Mouse (Mus musculus) embryonic facial prominence, embryonic 13.5 days (tissue): ENCODE measurements around the gene Olfr318. TPM values are rescaled to one million over a fixed set of nuclear protein-coding genes. Genes with fewer than 3 reads are reported as not detected.

Source experiments
- ATAC-seq: fragments of 200-750 bp; cut with Nextera tagmentation; 2 replicates; pipeline ENCODE4 v1.8.0; 2017; ENCODE audit warnings: low read depth; ENCODE audit not compliant: insufficient number of reproducible peaks, insufficient read depth, low FRiP score, low TSS enrichment
- H3K27ac ChIP-seq: fragments of 300-500 bp; sonication (generic); 2 replicates; pipeline ENCODE4 v1.5.1; 2015; ENCODE audit warnings: moderate library complexity, mild to moderate bottlenecking, inconsistent platforms
- H3K27me3 ChIP-seq: fragments of 300-500 bp; sonication (generic); 2 replicates; pipeline ENCODE4 v1.6.1; 2015; ENCODE audit warnings: mild to moderate bottlenecking, inconsistent platforms
- H3K36me3 ChIP-seq: fragments of 300-500 bp; sonication (generic); 2 replicates; pipeline ENCODE4 v1.6.1; 2015; ENCODE audit warnings: mild to moderate bottlenecking, inconsistent platforms
- H3K4me1 ChIP-seq: fragments of 300-500 bp; sonication (generic); 2 replicates; pipeline ENCODE4 v1.6.1; 2015; ENCODE audit warnings: inconsistent platforms
- H3K4me2 ChIP-seq: fragments of 300-500 bp; sonication (generic); 2 replicates; pipeline ENCODE4 v1.6.1; 2015; ENCODE audit warnings: moderate library complexity, mild to moderate bottlenecking, inconsistent platforms
- H3K4me3 ChIP-seq: fragments of 300-500 bp; sonication (generic); 2 replicates; pipeline ENCODE4 v1.5.1; 2015; ENCODE audit warnings: mild to moderate bottlenecking, inconsistent platforms
- H3K9ac ChIP-seq: fragments of 300-500 bp; sonication (generic); 2 replicates; pipeline ENCODE4 v1.6.1; 2015; ENCODE audit warnings: mild to moderate bottlenecking, inconsistent platforms
- H3K9me3 ChIP-seq: fragments of 300-500 bp; sonication (generic); 2 replicates; pipeline ENCODE4 v1.6.1; 2016; ENCODE audit warnings: inconsistent platforms
- WGBS: fragments of 180-500 bp; shearing (Covaris S2); methylation state at CpG from one replicate; pipeline ENCODE4 v1.1.7; 2015; ENCODE audit warnings: mixed read lengths; 5-methylcytosine and 5-hydroxymethylcytosine counted together
- polyA plus RNA-seq: library from polyadenylated mRNA; unstranded; fragments of >200 nt; fragmentation: Nextera tagmentation; extraction: Ambion mirVana; gene quantifications from 2 replicates; pipeline ENCODE4 v1.2.1, GENCODE M21; 2015

Gene Olfr318
- polyA plus RNA-seq, 1 experiment from 2014 or later, result not detected

DNA sequence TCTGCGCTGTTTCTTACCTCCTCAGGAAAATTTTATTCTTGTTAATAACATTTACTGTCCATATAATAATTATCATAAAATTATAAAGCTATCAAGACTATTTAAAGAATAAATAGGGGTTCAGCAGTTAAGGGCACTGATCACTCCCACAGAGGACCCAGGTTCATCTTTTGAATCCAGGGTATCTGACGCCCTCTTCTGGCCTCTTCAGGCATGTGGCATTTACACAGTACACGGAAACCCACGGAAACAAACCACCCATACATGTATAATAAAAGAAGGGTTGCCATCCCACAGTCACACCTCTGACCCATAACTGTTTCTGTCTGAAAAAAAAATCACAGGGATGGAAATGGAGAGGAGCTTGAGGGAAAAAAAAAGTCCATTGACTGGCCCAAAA lies 52.0 kb downstream of the Olfr318 start:
- ATAC-seq, result no peak
- WGBS, result 54% methylated on average over 4 of the region's 4 CpGs
- H3K27ac ChIP-seq, result no peak overlapping the region
- no peak overlapping the region for H3K9ac ChIP-seq
- H3K36me3 ChIP-seq, result no peaks in the 10 kb centered on the region
- no peak overlapping the region for H3K4me2 ChIP-seq
- H3K4me3 ChIP-seq, result no peak overlapping the region
- H3K9me3 ChIP-seq, result no peaks in the 10 kb centered on the region
- H3K4me1 ChIP-seq, result no peaks in the 10 kb centered on the region
- H3K27me3 ChIP-seq, result no peaks in the 10 kb centered on the region

DNA sequence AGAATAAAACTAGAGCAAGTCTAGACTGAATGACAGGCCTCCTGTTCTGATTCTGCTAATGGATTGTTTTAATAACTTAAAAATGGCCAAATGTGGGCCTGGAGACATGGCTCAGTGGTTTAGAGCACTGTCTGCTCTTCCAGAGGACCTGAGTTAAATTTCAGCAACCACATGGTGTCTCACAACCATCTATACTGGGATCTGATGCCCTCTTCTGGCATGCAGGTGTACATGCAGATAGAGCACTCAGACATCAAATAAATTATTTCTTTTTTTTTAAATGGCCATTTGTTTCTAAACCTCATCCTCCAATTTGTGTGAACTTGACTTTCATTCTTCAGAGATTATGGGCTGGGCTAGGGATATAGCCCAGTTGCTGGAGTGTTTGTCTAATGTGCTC lies 54.6 kb downstream of the Olfr318 start:
- Histone ChIP-seq H3K27ac (no peak overlapping the region), H3K4me1 (no peaks in the 10 kb centered on the region), H3K9me3 (no peaks in the 10 kb centered on the region), H3K27me3 (no peaks in the 10 kb centered on the region), H3K4me3 (no peak overlapping the region), H3K9ac (no peak overlapping the region), H3K36me3 (no peaks in the 10 kb centered on the region), H3K4me2 (no peak overlapping the region)
- no peak for ATAC-seq

Other genes with a start within 250 kb of the Olfr318 start
- not detected in 2 replicates for gene Olfr332, start 231.5 kb downstream of the Olfr318 start, polyA plus RNA-seq
- not detected in 2 replicates for gene Olfr331, start 221.4 kb downstream of the Olfr318 start, polyA plus RNA-seq
- 0.54 TPM in 1 of 2 replicates, not detected in the other for gene Olfr330, start 189.2 kb downstream of the Olfr318 start, polyA plus RNA-seq
- gene Olfr329-ps, start 177.6 kb downstream of the Olfr318 start, polyA plus RNA-seq, result not detected in 2 replicates
- gene Olfr328, start 168.4 kb downstream of the Olfr318 start, polyA plus RNA-seq, result 0.10 TPM in 1 of 2 replicates, not detected in the other
- not detected in 2 replicates for gene Olfr224, start 153.5 kb downstream of the Olfr318 start, polyA plus RNA-seq
- gene Olfr325, start 146.3 kb downstream of the Olfr318 start, polyA plus RNA-seq, result not detected in 2 replicates
- not detected in 2 replicates for gene Olfr324, start 128.9 kb downstream of the Olfr318 start, polyA plus RNA-seq
- not detected in 2 replicates for gene 2210407C18Rik, start 107.9 kb downstream of the Olfr318 start, polyA plus RNA-seq
- not detected in 2 replicates for gene Olfr323, start 93.5 kb downstream of the Olfr318 start, polyA plus RNA-seq
- gene Trim58, start 83.5 kb downstream of the Olfr318 start, polyA plus RNA-seq, result 0.13 and 0.23 TPM in 2 replicates
- not detected in 2 replicates for gene Olfr322, start 65.2 kb downstream of the Olfr318 start, polyA plus RNA-seq
- gene Olfr320, start 42.9 kb downstream of the Olfr318 start, polyA plus RNA-seq, result not detected in 2 replicates
- gene Olfr319, start 24.9 kb downstream of the Olfr318 start, polyA plus RNA-seq, result not detected in 2 replicates
- not detected in 2 replicates for gene Olfr317, start 15.2 kb upstream of the Olfr318 start, polyA plus RNA-seq
- gene Olfr316, start 28.7 kb upstream of the Olfr318 start, polyA plus RNA-seq, result not detected in 2 replicates
- gene Olfr315, start 49.2 kb upstream of the Olfr318 start, polyA plus RNA-seq, result not detected in 2 replicates
- not detected in 2 replicates for gene Olfr314, start 58.9 kb upstream of the Olfr318 start, polyA plus RNA-seq
- gene Fam183b, start 77.9 kb upstream of the Olfr318 start, polyA plus RNA-seq, result 0.69 TPM in 1 of 2 replicates, not detected in the other
- not detected in 2 replicates for gene Olfr313, start 91.0 kb upstream of the Olfr318 start, polyA plus RNA-seq
- gene Olfr312, start 105.2 kb upstream of the Olfr318 start, polyA plus RNA-seq, result not detected in 2 replicates
- gene Olfr311, start 115.2 kb upstream of the Olfr318 start, polyA plus RNA-seq, result not detected in 2 replicates
- 10.8 and 12.3 TPM in 2 replicates for gene Gm12258, start 123.1 kb upstream of the Olfr318 start, polyA plus RNA-seq
- gene 2810021J22Rik, start 143.2 kb upstream of the Olfr318 start, polyA plus RNA-seq, result 8.8 and 10.3 TPM in 2 replicates
- gene Zfp39, start 180.2 kb upstream of the Olfr318 start, polyA plus RNA-seq, result 6.9 and 7.5 TPM in 2 replicates
- gene Btnl10, start 193.9 kb upstream of the Olfr318 start, polyA plus RNA-seq, result 0.14 TPM in 1 of 2 replicates, not detected in the other
- 254 and 255 TPM in 2 replicates for gene Rnf187, start 214.9 kb upstream of the Olfr318 start, polyA plus RNA-seq
- 45.4 and 46.9 TPM in 2 replicates for gene Hist3h2ba, start 224.9 kb upstream of the Olfr318 start, polyA plus RNA-seq
- 34.0 and 34.3 TPM in 2 replicates for gene Hist3h2a, start 230.7 kb upstream of the Olfr318 start, polyA plus RNA-seq
- 0.25 and 0.55 TPM in 2 replicates for gene Trim17, start 230.7 kb upstream of the Olfr318 start, polyA plus RNA-seq